Mouse (Mus musculus) kidney, adult 18-20 months (tissue): ENCODE results near the gene Gnat1.

Experiments used
- DNase-seq: peaks from one replicate; pipeline ENCODE4 v3.0.0; 2021

Gene Gnat1

DNA sequence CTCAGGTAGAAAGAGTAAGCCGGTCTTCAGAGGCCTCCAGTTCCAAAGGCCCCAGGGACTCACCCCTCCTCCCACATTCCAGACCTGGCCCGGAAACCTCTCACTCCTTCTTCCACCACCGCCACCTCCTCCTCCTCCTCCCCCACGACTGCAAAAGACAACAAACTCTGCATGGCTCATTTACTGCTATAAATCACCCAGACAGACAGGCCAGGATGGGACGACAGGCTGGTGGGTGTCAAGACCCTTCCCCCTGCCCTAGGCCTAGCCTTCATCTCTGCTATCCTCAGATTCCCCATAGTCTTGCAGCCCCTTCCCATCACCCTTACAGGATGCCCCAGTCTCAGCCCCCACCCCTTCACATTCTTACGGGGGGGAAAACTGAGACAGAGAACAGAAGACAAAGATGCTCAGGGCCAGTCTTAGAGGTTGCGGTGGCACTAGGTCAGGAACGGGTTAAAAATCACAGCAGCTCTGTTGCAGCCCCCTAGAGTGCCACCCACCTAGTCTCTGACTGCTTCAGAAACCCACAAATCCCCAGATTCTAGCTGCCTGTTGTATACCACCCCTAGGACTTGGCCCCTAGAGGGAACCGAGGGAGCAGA is 20.0 kb upstream of the Gnat1 start:
- DNase-seq = no peak

DNA sequence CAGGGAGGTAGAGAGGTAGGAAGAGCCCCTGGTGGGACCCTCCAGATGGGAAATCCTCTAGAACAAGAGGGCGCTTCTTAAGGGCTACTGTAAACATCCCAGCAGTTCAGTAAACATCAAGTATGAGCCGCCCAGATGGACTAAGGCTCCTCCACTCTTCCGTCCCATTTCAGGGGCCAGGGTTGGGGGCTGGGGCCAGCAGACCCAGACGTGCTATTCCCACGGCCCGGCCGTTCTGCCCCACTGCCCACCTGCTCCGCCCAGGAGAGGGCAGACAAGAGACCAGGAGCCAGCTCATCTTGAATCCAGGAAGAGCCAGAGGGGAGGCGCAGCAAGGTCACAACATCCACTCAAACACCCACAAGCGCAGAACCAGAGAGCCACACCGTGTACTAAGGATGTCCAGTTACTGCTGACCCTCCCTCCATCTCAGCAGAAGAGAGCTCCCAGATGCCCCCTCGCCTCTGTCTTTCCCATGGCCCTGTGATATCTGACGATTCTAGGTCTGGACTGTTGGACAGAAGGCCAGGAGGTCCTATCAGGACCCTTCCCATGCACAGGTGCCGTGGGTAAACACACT is 19.2 kb upstream of the Gnat1 start:
- peak; percentile 55 for DNase-seq

DNA sequence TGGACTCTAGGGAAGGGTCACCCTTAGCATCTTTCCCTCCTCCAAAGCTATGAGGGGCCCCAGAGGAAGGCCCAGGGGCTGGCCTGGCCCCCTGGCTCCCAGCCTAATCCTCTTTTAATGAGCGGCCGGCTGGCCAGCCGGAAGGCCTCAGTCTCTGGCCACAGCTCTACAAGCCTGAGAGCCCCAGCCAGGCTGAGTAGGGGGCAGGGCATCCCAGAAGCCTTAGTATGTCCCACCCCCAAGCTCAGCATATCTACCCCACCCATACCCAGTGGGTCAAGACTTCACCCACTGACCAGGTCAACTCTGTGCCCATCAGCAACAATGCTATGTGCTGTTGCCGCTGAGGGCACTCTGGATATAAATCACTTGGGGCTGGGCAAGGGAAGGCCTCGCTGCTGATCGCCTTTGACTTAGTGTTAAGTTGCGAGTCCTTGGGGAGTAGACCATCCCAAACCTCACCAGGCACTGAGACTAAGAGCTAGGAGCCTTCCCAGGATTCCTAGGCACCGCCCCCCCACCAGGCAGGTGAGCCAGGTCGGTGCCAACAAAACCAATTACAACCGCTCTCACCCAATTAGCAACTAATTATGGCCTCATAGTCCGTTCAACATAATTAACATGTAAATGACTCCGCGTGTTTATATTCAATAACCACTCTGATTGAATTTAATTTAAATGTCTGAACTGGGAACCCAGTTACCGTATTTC is 18.5 kb upstream of the Gnat1 start:
- no peak for DNase-seq

DNA sequence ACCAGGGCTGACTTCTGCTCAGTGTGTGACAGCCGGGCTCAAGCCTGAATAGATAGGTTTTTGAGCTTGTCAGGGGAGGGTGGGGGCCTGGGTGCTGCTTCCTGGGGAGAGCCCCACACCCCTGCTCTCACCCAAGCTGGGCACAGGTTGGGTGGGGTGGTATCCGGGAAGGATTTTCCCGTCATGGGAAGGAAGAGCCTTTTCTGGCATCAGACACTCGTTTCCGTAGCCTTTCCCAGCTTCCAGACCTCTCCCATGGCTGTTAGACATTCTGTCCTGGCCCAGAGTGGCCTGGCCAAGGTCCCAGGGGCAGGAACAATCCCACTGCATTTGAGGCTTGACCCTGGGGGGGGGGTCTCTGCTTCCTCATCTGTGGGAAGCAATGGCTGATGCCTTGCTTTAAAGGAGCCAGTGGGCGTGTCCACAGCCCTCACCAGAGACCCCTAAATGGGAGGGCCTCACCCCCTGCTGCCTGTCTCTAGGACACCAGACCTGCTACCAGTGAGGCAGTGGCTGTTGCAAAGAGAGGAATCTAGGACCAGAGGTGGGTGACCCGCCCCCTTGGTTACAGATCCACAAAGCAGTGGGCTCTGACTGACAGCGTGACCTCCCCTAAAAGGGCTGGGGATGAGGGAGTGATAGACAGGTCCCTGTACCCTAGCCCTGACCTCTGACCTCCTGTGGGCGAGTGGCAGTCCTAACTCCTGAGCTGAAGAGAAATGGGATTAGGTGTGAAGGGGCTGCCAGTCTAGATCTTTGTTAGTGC is 17.5 kb upstream of the Gnat1 start:
- DNase-seq = peak; percentile 48

DNA sequence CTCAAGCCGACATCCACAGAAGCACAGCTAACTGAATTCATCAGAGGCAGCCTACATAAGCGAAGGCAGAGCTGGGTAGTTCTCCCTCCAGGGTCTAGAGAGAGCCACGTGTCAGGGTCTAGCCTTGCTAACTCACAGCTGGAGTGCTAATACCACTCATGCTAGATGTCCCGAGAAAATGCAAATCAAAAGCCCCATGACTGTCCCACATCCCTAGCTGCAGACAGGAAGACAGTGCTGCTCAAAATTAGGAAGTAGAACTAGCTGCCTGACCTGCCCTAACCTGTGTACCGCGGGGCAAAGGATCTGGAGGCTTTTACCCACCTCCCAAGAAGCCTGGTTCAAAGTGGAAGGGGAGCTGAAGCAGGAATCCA is 16.6 kb upstream of the Gnat1 start:
- no peak for DNase-seq

DNA sequence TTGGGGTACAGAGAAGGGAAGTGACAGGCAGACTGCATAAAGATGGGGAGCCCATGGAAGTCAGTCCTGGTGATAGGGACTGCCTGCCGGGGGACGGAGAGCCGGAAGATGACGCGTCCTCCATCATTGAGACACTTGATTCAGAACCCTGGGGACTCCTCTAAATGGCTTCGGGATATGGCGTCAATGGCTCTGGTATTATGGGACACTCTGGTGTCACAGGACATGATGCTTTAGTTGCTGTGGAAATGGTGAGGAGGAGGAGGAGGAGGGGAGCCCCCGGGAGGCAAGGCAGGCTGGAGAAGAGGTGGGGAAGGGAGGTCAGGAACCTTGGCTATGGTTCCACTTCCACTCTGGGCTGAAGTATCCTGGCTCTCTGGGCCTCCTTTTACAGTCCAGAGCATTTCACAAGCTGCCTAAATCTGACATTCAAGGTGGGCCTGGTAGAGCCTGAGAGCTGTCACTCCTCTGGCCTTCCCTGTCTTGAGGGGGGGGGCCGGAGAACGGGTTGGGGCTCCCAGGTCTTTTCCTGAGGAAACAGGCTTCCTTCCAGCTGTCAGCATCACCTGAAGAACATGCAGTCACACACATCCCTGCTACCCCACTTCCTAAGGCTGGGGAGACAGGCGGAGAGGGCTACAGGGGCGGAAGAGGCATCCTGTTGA is 16.1 kb upstream of the Gnat1 start:
- DNase-seq = no peak

DNA sequence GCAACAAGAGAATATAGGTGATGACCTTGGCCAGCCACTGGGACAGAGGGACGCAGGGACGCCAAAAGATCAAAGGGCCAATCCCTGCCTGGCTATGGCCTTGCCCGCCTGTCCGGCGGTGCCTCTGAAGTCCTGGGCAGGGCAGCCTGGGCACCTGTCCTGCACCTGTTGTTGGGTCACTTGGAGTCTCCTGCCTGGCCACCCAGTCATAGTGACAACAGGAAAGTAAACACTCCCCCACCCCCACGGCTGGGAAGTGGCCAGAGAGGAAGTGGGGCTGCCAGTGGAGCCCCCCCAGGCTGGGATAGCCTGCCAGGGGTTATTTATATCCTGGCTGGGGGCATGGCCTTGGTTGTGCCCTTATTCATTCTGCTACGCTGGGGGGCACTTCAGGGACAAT is 15.1 kb upstream of the Gnat1 start:
- DNase-seq = no peak

DNA sequence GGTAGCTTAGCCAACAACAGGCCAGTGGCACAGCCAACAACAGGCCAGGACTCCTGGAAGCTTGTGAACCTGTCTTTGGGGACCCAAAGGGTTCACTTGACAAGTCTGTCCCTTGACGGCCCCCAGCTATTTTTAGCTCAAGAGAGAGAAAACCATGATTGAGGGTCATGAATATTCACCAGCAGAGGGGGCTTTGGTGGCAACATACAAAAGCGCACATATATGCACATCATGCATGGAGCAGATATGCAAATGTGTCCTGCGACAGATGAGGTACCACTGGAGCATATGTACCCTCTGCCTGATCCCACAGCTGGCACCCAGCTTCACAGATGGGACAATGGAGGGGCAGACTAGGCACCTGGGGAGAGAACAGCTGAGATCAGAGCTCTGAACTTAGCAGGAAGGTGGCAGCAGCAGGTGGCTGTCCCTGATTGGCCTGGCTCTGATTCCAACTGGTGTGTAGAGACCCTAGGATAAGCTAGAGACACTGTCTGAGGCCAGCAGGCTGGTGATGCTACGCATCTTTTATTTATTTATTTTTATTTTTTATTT is 14.0 kb upstream of the Gnat1 start:
- DNase-seq = no peak

DNA sequence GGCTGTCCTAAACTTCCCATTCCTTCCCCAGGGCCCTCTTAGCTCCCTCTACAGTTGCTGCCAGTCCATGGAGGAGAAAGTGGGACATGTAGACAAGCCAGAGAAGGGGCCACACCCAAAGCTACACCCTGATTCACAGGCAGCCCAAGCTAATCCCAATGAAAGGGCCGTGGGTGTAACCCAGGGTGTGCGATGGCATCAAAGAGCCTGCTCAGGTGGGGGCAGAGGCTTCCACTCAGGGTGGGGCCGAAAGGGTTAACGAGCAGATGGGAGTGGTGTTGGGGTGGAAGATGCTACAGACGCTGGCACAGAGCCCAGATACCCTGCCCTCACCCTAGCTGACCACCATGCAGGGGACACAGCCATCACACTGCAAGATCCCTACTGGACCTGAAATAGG is 13.3 kb upstream of the Gnat1 start:
- DNase-seq = no peak

DNA sequence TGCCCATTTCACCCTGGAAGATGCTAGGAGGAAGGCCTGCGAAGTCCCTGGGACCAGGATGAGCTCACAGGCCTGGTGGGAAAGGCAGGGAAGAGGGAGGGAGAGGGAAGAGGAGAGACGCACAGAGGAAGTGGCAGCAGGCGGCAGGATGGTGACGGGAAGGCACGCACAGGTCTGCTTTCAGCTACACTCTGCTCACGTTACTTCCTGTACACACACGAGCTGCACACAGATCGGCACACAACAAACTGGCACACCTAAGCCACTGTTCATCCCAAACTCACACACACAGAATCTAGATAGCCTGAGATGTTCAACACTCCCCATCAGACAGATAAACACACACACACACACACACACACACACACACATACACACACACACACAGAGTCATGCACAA is 10.9 kb upstream of the Gnat1 start:
- no peak for DNase-seq

DNA sequence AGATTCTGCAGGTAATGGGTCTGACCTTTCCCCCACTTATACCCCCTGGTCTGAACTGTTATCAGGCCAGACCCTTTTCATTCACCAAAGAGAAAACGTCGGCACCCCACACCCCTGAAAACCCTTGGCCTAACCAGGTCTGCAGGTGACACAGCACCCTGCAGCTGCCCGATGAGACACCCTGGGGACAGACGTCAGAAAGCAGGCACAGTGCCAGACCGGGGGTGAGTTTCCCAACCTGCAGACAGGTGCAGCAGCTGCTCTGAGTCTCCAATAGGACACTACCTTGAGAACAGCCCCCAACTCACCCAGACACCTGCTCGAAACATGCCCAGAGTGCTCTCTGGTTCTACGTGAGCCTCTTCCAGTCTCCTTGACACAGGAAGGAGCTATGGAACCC is 9.4 kb upstream of the Gnat1 start:
- no peak for DNase-seq

DNA sequence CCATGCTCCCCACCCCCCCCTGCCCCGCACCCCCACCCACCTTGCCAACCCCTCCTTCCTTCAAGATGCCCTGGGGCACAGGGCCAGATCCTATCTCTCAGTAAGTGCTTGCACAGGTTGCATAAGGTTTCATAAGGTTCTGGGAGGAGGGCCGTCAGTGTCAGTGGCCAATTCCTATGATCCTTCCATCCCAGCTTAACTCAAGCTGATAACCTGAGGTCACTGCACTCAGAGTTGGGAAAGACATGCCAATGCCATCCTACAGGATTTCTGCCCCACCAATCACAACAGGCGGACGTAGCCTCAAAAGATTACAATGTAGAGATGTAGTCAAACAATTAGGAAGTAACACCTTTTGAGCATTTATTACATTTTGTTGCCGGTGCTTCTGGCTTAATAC is 8.9 kb upstream of the Gnat1 start:
- DNase-seq = no peak

DNA sequence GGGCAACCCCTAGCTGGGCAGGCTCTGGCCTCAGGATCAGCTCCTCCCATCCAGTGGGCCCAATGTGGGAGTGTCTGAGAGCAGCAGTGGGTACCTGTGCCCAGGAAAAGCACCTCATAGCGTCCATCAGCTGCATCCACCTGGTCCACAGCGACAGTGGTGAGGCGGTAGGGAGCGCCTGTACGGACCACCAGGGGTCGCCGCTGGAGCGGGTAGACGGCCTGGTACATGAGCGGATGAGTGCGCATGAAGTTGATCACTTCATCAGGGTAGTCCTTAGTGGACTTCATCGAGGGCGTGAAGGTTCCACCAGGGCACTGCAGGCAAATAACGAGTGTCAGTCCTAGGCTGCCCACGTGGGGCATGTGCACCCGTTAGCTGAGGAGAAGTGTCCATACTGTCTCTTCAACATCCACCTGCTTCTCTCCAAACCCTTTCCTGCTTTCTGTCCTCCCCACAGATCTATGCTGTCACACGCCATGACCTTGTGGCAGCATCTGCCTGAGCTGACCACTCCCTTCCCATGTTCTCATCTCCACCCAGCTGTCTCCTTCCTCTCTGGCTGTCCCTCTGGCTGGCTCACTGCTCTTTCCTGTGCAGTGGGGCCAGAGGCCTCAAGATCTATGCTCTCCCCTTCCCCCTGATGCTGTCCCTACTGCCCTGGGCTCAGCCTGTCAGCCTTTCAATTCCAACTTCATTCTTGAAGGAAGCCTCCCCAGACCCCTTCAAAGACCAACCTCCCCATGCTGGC is 5.9 kb upstream of the Gnat1 start:
- DNase-seq = peak; percentile 65

DNA sequence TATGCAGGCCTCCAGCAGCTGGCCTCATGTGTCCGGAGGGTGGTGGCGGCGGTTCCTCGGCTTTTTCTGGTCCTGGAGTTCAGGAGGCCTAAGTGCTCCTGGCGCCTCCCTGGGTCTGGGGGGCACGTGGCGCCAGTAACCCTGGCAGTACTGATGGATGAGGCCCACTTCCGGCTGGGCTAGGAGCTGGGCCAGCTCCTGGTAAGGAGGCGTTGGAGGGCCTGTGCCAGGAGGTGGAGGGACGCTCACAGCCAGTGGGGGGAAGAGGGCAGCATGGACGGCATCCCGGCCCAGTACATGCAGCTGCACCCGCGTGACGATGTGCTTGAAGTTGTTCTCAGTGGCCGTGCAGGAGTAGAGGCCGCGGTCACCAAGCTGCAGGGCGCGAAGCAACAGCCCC is 2.9 kb upstream of the Gnat1 start:
- DNase-seq = no peak

DNA sequence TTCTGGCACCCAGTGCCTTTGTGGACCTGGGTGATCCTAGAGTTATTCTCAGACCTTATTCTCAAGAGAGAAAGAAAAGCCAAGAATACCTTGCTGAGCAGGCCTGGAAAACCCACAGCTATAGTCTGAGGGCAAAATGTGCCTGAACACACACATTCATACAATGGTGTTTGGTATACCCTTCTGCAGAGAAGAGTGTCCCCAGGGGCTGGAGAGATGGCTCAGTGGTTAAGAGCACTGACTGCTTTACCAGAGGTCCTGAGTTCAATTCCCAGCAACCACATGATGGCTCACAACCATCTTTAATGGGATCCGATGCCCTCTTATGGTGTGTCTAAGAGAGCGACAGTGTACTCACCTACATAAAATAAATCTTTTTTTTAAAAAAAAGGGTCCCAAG is 651 bp downstream of the Gnat1 start:
- no peak for DNase-seq

DNA sequence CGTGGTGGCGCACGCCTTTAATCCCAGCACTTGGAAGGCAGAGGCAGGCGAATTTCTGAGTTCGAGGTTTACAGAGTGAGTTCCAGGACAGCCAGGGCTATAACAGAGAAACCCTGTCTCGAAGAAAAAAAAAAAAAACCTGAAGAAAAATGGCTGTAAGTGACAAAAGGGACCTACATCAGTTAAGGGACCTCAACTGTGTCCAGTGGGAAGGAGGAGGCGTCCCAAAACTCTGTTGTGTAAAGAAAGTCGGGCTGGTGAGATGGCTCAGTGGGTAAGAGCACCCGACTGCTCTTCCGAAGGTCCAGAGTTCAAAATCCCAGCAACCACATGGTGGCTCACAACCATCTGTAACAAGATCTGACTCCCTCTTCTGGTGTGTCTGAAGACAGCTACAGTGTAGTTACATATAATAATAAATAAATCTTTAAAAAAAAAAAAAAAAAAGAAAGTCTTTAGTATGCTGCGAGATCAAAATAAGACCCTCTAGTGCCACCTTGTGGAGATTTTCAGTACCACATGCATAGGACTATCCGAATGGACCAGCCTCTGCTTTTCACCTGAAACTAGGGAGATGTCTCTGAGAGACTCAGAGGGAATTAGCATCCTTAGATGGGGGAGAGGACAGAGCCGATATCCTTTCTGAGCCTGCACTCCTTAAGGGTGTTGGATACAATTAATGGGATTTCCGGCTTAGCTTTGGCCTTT is 1.5 kb downstream of the Gnat1 start:
- peak; percentile 74 for DNase-seq

DNA sequence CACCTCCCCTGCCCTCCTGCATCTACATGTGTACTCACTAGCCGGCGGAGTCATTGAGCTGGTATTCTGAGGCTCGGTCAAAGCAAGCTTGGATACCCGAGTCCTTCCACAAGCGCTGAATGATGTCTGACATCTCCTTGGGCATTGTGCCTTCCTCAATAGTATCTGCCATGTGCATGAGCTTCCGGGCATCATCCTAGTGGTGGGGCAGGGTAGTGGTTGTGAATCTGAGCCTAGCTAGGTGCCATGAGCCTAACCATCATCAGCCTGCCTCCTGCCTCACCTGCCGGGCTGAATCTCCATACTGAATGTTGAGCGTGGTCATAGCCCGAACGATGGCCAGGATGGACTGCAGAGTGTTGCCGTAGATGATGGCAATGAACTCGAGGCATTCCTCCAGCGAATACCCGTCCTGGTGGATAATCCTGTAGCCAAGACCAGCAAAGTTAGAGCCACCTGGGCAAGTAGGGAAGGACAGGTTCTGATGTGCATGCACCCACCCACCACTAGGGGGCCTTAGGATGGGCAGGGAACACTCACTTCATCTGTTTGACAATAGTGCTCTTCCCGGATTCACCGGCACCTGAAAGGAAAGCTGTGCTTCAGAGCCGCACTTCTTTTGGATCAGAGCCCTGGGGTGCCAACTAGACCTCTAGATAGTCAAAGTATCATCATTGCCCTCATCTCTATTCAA is 2.3 kb downstream of the Gnat1 start:
- peak; percentile 60 for DNase-seq

DNA sequence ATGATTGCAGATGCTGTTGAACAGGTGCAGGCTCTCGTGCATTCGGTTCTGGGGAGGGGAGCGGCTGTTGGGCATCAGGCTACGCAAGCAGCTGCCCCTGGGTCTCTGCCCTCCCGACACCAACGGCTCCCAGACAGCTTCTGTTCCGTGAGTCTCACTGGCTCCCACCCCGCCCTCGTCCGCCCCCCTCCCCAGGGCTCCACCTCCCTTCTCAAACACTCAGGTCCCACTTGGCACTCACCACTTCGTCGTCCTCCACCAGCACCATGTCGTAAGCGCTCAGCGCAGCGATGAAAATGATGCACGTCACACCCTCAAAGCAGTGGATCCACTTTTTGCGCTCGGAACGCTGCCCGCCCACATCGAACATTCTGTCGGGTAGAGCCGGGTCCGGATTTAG is 3.2 kb downstream of the Gnat1 start:
- DNase-seq = no peak

DNA sequence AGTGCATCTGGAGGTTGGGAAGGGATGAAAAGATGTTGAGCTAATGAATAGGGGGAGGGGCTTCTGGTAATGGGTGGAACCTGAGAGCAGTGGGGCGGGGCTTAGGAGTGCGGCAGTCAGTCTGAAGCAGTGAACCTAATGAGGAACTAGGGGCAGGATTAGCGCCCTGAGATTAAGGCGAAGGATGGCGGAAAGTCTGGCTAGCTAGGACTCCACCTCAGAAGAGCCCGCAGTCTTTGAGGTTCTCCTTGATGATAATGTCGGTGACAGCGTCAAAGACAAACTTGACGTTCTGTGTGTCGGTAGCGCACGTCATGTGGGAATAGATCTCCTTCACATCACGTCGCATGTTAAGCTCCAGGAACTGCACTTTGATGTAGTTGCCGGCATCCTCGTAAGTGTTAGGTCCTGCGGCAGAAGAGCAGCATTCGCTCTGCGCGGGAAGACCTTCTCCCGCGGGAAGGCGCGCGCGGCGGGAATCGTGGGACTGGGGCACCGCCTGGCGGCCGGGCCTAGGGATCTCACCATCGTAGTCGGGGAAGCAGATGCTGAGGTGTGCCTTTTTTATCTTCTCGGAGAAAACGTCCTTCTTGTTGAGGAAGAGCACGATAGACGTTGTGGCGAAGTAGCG is 3.7 kb downstream of the Gnat1 start:
- DNase-seq = peak; percentile 80

DNA sequence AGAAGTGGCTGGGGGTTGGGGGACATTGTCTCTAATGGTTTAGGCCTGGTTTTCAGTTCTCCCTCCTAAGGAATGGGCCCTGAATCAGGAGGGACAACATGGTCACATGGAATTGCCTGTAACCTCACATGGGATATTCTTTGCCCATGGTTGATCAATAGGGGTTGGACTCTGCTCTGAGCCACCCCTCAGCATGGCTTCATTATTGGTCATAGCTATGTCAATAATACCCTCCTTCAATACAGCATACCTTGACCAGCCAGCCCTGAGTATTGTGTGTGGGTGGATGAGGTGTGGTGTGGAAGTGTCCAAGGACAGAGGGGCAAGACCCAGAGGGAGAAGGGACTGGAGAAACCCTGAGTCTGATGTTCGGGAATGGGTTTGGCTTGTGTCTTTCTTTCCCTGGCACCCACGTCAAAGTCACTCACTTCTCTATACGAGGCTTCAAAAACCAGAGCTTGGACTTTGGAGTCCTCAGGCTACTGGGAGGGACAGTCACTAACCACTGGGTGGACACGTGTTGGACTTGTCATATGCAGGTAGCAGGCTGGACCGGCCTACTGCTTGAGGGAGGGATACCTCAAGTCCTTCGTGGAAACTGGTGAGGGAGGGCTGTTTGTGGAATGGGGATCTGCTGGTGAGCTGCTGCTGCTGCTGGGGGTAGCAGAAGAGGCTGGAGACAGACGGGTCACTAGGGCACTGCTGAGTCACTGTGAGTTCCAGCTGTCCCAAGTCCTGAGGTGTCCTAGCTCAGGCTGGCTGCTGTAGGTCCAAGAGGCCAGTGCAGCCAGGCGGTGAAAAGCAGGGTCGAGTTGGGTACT is 4.7 kb downstream of the Gnat1 start:
- peak; percentile 53 for DNase-seq
